Mouse (Mus musculus) embryonic facial prominence, embryonic 12.5 days (tissue): ENCODE measurements at regions not wholly inside any gene's neighbourhood (a gene's known extent, or its start where the extent isn't known, plus 50 kb on each side); places are given as distances from the start of the nearest gene placed in this dataset.

ENCODE experiments used
- ATAC-seq: fragments of 200-750 bp; cut with Nextera tagmentation; 2 replicates; pipeline ENCODE4 v1.8.0; 2017; ENCODE audit not compliant: insufficient number of reproducible peaks, insufficient read depth, low FRiP score, low TSS enrichment
- H3K27ac ChIP-seq: fragments of 300-500 bp; sonication (generic); 2 replicates; pipeline ENCODE4 v1.5.1; 2016; ENCODE audit warnings: mild to moderate bottlenecking
- H3K27me3 ChIP-seq: fragments of 300-500 bp; sonication (generic); 2 replicates; pipeline ENCODE4 v1.6.1; 2016; ENCODE audit warnings: mild to moderate bottlenecking, moderate library complexity
- H3K36me3 ChIP-seq: fragments of 300-500 bp; sonication (generic); 2 replicates; pipeline ENCODE4 v1.6.1; 2016; ENCODE audit warnings: mild to moderate bottlenecking
- H3K4me1 ChIP-seq: fragments of 300-500 bp; sonication (generic); 2 replicates; pipeline ENCODE4 v1.6.1; 2016
- H3K4me2 ChIP-seq: fragments of 300-500 bp; sonication (generic); replicated peaks from 2 replicates; pipeline ENCODE4 v1.6.1; 2016; ENCODE audit warnings: mild to moderate bottlenecking, moderate library complexity
- H3K4me3 ChIP-seq: fragments of 300-500 bp; sonication (generic); 2 replicates; pipeline ENCODE4 v1.5.1; 2016; ENCODE audit warnings: mild to moderate bottlenecking
- H3K9ac ChIP-seq: fragments of 300-500 bp; sonication (generic); 2 replicates; pipeline ENCODE4 v1.6.1; 2016; ENCODE audit warnings: mild to moderate bottlenecking, moderate library complexity
- H3K9me3 ChIP-seq: fragments of 300-500 bp; sonication (generic); 2 replicates; pipeline ENCODE4 v1.6.1; 2016; ENCODE audit warnings: mild to moderate bottlenecking, moderate library complexity
- WGBS: fragments of 180-500 bp; shearing (Covaris S2); methylation state at CpG from one replicate; pipeline ENCODE4 v1.1.7; 2016; 5-methylcytosine and 5-hydroxymethylcytosine counted together

GRCm38 (mm10) chr17:4201300-4201699 is 505.2 kb upstream of the Nox3 start:
- WGBS = 83% methylated on average over 4 of the region's 4 CpGs
- Histone ChIP-seq H3K9me3 (no peaks in the 10 kb centered on the region), H3K27me3 (no peaks in the 10 kb centered on the region), H3K4me3 (no peak overlapping the region), H3K27ac (no peak overlapping the region), H3K36me3 (no peaks in the 10 kb centered on the region), H3K4me1 (no peaks in the 10 kb centered on the region), H3K4me2 (no peak overlapping the region), H3K9ac (no peak overlapping the region)
- ATAC-seq = no peak

DNA sequence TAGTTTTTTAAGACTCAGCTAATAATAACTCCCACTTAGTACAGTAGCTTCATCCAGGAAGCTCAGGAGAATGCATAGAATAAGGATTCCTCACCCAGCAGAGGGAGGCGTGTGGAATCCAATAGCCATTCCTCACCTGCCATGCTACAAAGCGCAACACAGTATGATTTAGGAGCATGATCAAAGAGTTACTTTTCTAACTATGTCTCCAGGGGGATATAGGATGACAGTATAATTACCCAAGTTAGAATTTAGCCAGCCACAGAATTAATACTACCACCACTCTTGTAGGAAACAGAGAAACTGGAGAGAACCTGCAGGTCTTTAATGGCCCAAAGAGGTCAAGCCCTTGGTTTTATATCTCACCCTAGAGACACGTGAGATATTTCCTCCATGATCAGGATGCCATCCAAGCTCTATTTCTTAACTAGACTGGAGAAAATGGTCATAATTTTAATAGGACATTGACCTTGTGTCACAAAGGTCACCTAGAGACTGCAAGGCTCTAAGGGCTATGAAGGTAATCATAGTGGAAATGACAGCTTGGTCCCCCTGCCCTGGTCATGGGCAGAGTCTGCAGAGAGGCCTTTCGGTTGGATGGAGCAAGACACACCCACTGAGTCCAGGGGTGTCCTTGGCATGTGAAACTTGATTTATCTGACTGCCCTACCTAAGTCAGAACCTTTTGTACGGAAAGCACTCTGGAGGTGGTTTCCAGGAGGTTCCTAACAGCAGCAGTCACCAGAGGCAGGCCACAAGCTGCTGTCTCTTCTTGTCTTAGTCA is 512.3 kb upstream of the Nox3 start:
- Histone ChIP-seq H3K4me2 (no peak overlapping the region), H3K27ac (no peak overlapping the region), H3K36me3 (no peaks in the 10 kb centered on the region), H3K9me3 (no peaks in the 10 kb centered on the region), H3K4me1 (no peaks in the 10 kb centered on the region), H3K27me3 (no peaks in the 10 kb centered on the region), H3K4me3 (no peak overlapping the region), H3K9ac (no peak overlapping the region)
- WGBS = 54% methylated on average over 5 of the region's 5 CpGs
- ATAC-seq = no peak

DNA sequence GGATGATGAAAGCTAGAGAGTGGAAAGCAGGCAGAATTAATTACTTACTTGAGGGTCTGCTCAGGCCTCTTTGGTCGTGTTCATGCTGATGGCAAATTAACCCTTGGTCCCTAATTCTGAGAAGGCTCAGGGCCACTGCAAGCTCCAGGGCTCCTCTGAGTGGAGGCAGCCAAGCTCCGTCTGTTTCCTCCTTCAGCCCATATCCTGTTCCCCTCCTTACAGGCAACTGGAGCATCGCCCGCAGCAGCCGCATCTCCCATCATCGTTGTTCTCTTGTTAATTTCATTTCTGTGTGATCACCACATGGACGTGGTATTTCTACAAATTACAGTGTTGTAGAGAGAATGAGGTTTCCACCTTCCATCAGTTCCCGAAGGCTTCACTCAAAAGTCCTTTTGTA is 513.6 kb upstream of the Nox3 start:
- Histone ChIP-seq H3K4me3 (no peak overlapping the region), H3K9me3 (no peaks in the 10 kb centered on the region), H3K4me2 (no peak overlapping the region), H3K27me3 (no peaks in the 10 kb centered on the region), H3K27ac (no peak overlapping the region), H3K4me1 (no peaks in the 10 kb centered on the region), H3K36me3 (no peaks in the 10 kb centered on the region), H3K9ac (no peak overlapping the region)
- WGBS = 65% methylated on average over 8 of the region's 8 CpGs
- no peak for ATAC-seq

DNA sequence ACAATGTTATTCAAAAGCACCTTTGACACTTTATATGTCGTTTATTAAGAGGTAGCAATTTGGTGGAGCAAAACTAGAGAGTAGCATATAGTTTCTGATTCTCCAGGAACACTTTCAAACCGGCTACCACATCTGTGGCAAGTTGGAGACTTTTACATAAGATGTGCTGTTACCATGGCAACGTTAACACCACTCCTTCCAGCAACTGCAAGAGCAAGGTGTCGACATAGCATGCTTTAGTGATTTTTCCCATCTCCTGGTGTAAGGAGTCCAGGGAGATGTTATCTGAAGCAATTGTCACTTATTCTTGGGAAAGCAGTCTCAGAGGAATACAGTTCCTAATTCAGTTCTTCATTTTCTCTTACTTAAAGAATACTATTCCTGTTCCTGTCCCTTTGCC is 516.5 kb upstream of the Nox3 start:
- Histone ChIP-seq H3K4me1 (no peaks in the 10 kb centered on the region), H3K27ac (no peak overlapping the region), H3K9me3 (no peaks in the 10 kb centered on the region), H3K36me3 (no peaks in the 10 kb centered on the region), H3K9ac (no peak overlapping the region), H3K27me3 (no peaks in the 10 kb centered on the region), H3K4me3 (no peak overlapping the region), H3K4me2 (no peak overlapping the region)
- WGBS = 63% methylated on average over 4 of the region's 4 CpGs
- no peak for ATAC-seq

DNA sequence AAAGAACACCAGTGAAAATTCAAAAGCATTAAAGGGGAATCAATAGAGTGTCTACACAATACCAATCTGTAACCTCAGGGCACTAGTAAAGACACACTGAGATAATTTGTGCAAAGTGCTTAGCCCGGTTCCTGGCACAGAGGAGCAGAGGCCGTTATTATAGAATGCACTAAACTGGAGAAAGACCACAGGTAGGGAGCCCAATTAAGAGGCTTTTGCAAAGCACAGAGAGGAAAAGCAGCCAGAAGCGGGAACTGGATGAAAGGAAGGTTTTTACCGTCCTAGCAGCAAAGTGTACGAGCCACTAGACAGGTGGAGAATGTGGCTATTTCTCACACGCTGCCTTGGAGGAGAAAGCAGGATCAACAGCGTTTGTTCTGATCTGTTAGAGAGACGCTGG is 518.9 kb upstream of the Nox3 start:
- H3K4me3 ChIP-seq = no peak overlapping the region
- no peak overlapping the region for H3K4me2 ChIP-seq
- H3K27ac ChIP-seq = no peak overlapping the region
- H3K9me3 ChIP-seq = no peaks in the 10 kb centered on the region
- H3K36me3 ChIP-seq = no peaks in the 10 kb centered on the region
- WGBS = 58% methylated on average over 8 of the region's 8 CpGs
- ATAC-seq = no peak
- H3K9ac ChIP-seq = no peak overlapping the region
- no peaks in the 10 kb centered on the region for H3K27me3 ChIP-seq
- H3K4me1 ChIP-seq = no peaks in the 10 kb centered on the region

DNA sequence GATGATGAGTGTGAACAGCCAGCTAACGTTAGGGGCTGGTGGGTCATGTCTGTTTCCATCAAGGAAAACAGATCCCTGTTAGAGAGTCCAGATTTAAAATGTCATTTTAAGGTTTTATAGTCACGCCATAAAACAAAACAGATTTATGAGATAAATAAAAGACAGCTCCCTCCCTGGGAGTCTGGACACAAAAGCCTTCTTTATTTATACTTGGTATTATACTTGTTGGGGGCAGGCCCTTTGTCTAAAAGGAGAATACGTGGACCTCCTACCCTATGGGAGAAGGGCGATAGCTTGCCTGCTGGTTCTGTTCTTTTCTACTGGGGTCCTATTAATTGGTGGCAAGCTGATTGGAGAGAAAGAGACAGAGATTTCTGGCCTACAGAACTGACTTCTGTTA is 520.1 kb upstream of the Nox3 start:
- H3K4me3 ChIP-seq = no peak overlapping the region
- no peaks in the 10 kb centered on the region for H3K27me3 ChIP-seq
- ATAC-seq = no peak
- no peak overlapping the region for H3K27ac ChIP-seq
- H3K9me3 ChIP-seq = no peaks in the 10 kb centered on the region
- H3K9ac ChIP-seq = no peak overlapping the region
- H3K36me3 ChIP-seq = no peaks in the 10 kb centered on the region
- 62% methylated on average over 4 of the region's 4 CpGs for WGBS
- H3K4me2 ChIP-seq = no peak overlapping the region
- no peaks in the 10 kb centered on the region for H3K4me1 ChIP-seq

- H3K4me2 ChIP-seq = no peak overlapping the region
- no peaks in the 10 kb centered on the region for H3K36me3 ChIP-seq
- no peaks in the 10 kb centered on the region for H3K9me3 ChIP-seq
- no peaks in the 10 kb centered on the region for H3K27me3 ChIP-seq
- no peaks in the 10 kb centered on the region for H3K4me1 ChIP-seq
- H3K4me3 ChIP-seq = no peak overlapping the region
- no peak overlapping the region for H3K9ac ChIP-seq
- H3K27ac ChIP-seq = no peak overlapping the region
- no peak for ATAC-seq
- WGBS = 78% methylated on average over 8 of the region's 8 CpGs
Measured at GRCm38 (mm10) chr17:4216750-4217149, 520.7 kb upstream of the Nox3 start.

- no peaks in the 10 kb centered on the region for H3K4me1 ChIP-seq
- H3K9ac ChIP-seq = no peak overlapping the region
- ATAC-seq = no peak
- WGBS = 57% methylated on average over 12 of the region's 12 CpGs
- no peaks in the 10 kb centered on the region for H3K36me3 ChIP-seq
- H3K4me3 ChIP-seq = no peak overlapping the region
- no peaks in the 10 kb centered on the region for H3K27me3 ChIP-seq
- H3K4me2 ChIP-seq = no peak overlapping the region
- H3K9me3 ChIP-seq = no peaks in the 10 kb centered on the region
- no peak overlapping the region for H3K27ac ChIP-seq
Measured at GRCm38 (mm10) chr17:4220661-4221360, 524.8 kb upstream of the Nox3 start.

GRCm38 (mm10) chr17:4227889-4228288 is 531.8 kb upstream of the Nox3 start:
- Histone ChIP-seq H3K4me2 (no peak overlapping the region), H3K9me3 (no peaks in the 10 kb centered on the region), H3K4me3 (no peak overlapping the region), H3K27me3 (no peaks in the 10 kb centered on the region), H3K36me3 (no peaks in the 10 kb centered on the region), H3K4me1 (no peaks in the 10 kb centered on the region), H3K9ac (no peak overlapping the region), H3K27ac (no peak overlapping the region)
- no peak for ATAC-seq
- 83% methylated on average over 10 of the region's 10 CpGs for whole genome bisulfite sequencing

- Histone ChIP-seq H3K9me3 (no peaks in the 10 kb centered on the region), H3K27ac (no peak overlapping the region), H3K4me3 (no peak overlapping the region), H3K4me1 (no peaks in the 10 kb centered on the region), H3K4me2 (no peak overlapping the region), H3K9ac (no peak overlapping the region), H3K36me3 (no peaks in the 10 kb centered on the region), H3K27me3 (no peaks in the 10 kb centered on the region)
- ATAC-seq = no peak
- WGBS = 60% methylated on average over 2 of the region's 2 CpGs
Measured at GRCm38 (mm10) chr17:4229969-4230368, 533.9 kb upstream of the Nox3 start.

DNA sequence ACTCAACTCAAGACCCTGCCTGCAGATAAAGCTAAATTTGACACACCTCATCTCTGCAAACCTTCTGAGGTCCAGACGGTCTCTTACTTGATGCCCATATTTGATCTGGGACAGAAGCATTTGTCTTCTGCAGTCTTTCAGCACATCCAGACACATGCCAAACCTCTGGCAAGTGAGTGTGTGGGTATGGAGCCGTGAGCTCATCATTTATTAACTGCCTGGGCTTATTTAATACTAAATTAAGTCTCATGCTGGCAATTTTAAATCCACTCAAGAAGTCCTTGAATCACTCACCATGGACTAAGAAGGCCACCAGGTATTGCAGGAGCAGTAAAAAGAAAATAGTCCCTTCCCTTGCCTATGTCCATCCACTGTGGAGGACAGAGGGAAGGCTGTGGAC is 554.4 kb upstream of the Nox3 start:
- Histone ChIP-seq H3K9me3 (no peaks in the 10 kb centered on the region), H3K4me1 (no peaks in the 10 kb centered on the region), H3K9ac (no peak overlapping the region), H3K4me2 (no peak overlapping the region), H3K36me3 (no peaks in the 10 kb centered on the region), H3K27me3 (no peaks in the 10 kb centered on the region), H3K27ac (no peak overlapping the region), H3K4me3 (no peak overlapping the region)
- 88% methylated on average over 2 of the region's 2 CpGs for WGBS
- no peak for ATAC-seq

DNA sequence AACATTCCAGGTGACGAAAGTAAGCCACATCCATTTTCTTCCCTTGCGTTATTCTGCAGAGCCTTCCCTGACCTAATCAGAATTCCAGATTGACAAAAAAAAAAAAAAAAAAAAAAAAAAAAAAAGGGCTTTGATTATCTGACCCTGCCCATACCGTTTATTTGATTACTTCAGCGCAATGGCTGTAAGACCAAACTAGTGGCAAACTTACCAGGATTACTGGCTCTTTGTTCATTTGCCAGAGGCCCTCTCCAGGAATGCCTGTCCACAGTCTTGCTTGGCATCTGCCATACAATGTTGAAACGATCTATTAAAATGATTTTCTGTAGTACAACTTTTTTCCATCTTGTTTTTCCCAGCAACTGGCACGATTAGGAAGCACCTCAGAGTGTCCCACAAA is 569.4 kb upstream of the Nox3 start:
- Histone ChIP-seq H3K4me1 (peaks cover 10% of the 10 kb centered on the region; the same call in 1 of the 2 replicates), H3K36me3 (no peaks in the 10 kb centered on the region), H3K27ac (no peak overlapping the region), H3K27me3 (no peaks in the 10 kb centered on the region), H3K9me3 (no peaks in the 10 kb centered on the region), H3K9ac (no peak overlapping the region), H3K4me2 (0 out of 2 replicates have a peak overlapping the region, but pooled peaks have one; percentile 26), H3K4me3 (no peak overlapping the region)
- 42% methylated on average over 6 of the region's 6 CpGs for WGBS
- ATAC-seq = no peak
